Mouse (Mus musculus) forebrain, embryonic 12.5 days (tissue): Measurements from ENCODE around the gene Sh2d3c. TPM values are rescaled to one million over a fixed set of nuclear protein-coding genes. Genes with fewer than 3 reads are reported as not detected.
A peak's percentile ranks its signal among the peaks of the same experiment; 100 is the strongest.

Experiments
- ATAC-seq: fragments of 200-750 bp; cut with Nextera tagmentation; 2 replicates; pipeline ENCODE4 v1.8.0; 2017; ENCODE audit warnings: moderate TSS enrichment; ENCODE audit not compliant: low FRiP score
- H3K27ac ChIP-seq: fragments of 300-500 bp; sonication (generic); 2 replicates; pipeline ENCODE4 v1.5.1; 2016; ENCODE audit warnings: mild to moderate bottlenecking
- H3K27me3 ChIP-seq: fragments of 300-500 bp; sonication (generic); 2 replicates; pipeline ENCODE4 v1.6.1; 2016; ENCODE audit warnings: mild to moderate bottlenecking
- H3K36me3 ChIP-seq: fragments of 300-500 bp; sonication (generic); replicated peaks from 2 replicates; pipeline ENCODE4 v1.6.1; 2016; ENCODE audit warnings: mild to moderate bottlenecking
- H3K4me1 ChIP-seq: fragments of 300-500 bp; sonication (generic); 2 replicates; pipeline ENCODE4 v1.6.1; 2016
- H3K4me2 ChIP-seq: fragments of 300-500 bp; sonication (generic); 2 replicates; pipeline ENCODE4 v1.6.1; 2016; ENCODE audit warnings: mild to moderate bottlenecking, moderate library complexity
- H3K4me3 ChIP-seq: fragments of 300-500 bp; sonication (generic); replicated peaks from 2 replicates; pipeline ENCODE4 v1.5.1; 2016; ENCODE audit warnings: mild to moderate bottlenecking
- H3K9ac ChIP-seq: fragments of 300-500 bp; sonication (generic); 2 replicates; pipeline ENCODE4 v1.6.1; 2016; ENCODE audit warnings: mild to moderate bottlenecking
- H3K9me3 ChIP-seq: fragments of 300-500 bp; sonication (generic); 2 replicates; pipeline ENCODE4 v1.6.1; 2016
- WGBS: fragments of 180-500 bp; shearing (Covaris S2); methylation state at CpG from one replicate; pipeline ENCODE4 v1.1.7; 2016; 5-methylcytosine and 5-hydroxymethylcytosine counted together
- polyA plus RNA-seq: library from polyadenylated mRNA; unstranded; fragments of >200 nt; fragmentation: Nextera tagmentation; extraction: Ambion mirVana; gene quantifications from 2 replicates; pipeline ENCODE4 v1.2.1, GENCODE M21; 2016

The Sh2d3c gene
- polyA plus RNA-seq, 1 experiment from 2014 or later = 30.1 TPM

GRCm38 (mm10) chr2:32714117-32714986, 6.5 kb upstream of the Sh2d3c start:
- Histone ChIP-seq H3K4me2 (0 out of 2 replicates have a peak overlapping the region, but pooled peaks have one; percentile 96), H3K36me3 (peaks cover 14% of the 10 kb centered on the region), H3K4me3 (0 out of 2 replicates have a peak overlapping the region, but pooled peaks have one; percentile 92), H3K27ac (peak overlapping the region; percentile 99), H3K9me3 (no peaks in the 10 kb centered on the region), H3K27me3 (no peaks in the 10 kb centered on the region), H3K4me1 (peaks cover 29% of the 10 kb centered on the region), H3K9ac (peak overlapping the region; percentile 93; the same call in 1 of the 2 replicates)
- WGBS = 69% methylated on average over 11 of the region's 11 CpGs
- ATAC-seq = no peak

GRCm38 (mm10) chr2:32714987-32715425, 5.8 kb upstream of the Sh2d3c start:
- ATAC-seq = no peak
- H3K4me3 ChIP-seq = no peak overlapping the region
- 77% methylated on average over 4 of the region's 4 CpGs for WGBS
- H3K27me3 ChIP-seq = no peaks in the 10 kb centered on the region
- H3K27ac ChIP-seq = no peak overlapping the region
- H3K36me3 ChIP-seq = peaks cover 8% of the 10 kb centered on the region
- peaks cover 30% of the 10 kb centered on the region for H3K4me1 ChIP-seq
- H3K9ac ChIP-seq = no peak overlapping the region
- no peaks in the 10 kb centered on the region for H3K9me3 ChIP-seq
- H3K4me2 ChIP-seq = no peak overlapping the region

GRCm38 (mm10) chr2:32718761-32719160, 2.1 kb upstream of the Sh2d3c start:
- WGBS = 45% methylated on average over 9 of the region's 9 CpGs
- no peak for ATAC-seq
- peaks cover 21% of the 10 kb centered on the region for H3K4me1 ChIP-seq

GRCm38 (mm10) chr2:32720053-32720452, 802 bp upstream of the Sh2d3c start:
- peaks cover 15% of the 10 kb centered on the region for H3K4me1 ChIP-seq
- H3K4me2 ChIP-seq = no peak overlapping the region
- no peak for ATAC-seq
- no peaks in the 10 kb centered on the region for H3K27me3 ChIP-seq
- H3K36me3 ChIP-seq = no peaks in the 10 kb centered on the region
- 89% methylated on average over 3 of the region's 3 CpGs for WGBS
- H3K4me3 ChIP-seq = no peak overlapping the region
- no peak overlapping the region for H3K9ac ChIP-seq
- H3K9me3 ChIP-seq = no peaks in the 10 kb centered on the region
- H3K27ac ChIP-seq = no peak overlapping the region

More at GRCm38 (mm10) chr2:32718761-32719160, 2.1 kb upstream of the Sh2d3c start:
- Histone ChIP-seq H3K27me3 (no peaks in the 10 kb centered on the region), H3K4me3 (no peak overlapping the region), H3K27ac (peak overlapping the region; percentile 53; the same call in 1 of the 2 replicates), H3K9ac (no peak overlapping the region), H3K36me3 (no peaks in the 10 kb centered on the region), H3K9me3 (no peaks in the 10 kb centered on the region), H3K4me2 (no peak overlapping the region)

GRCm38 (mm10) chr2:32722046-32722445, 1.2 kb downstream of the Sh2d3c start:
- no peak for ATAC-seq
- Histone ChIP-seq H3K27me3 (no peaks in the 10 kb centered on the region), H3K9ac (no peak overlapping the region), H3K27ac (no peak overlapping the region), H3K9me3 (no peaks in the 10 kb centered on the region), H3K4me1 (peaks cover 16% of the 10 kb centered on the region), H3K4me3 (no peak overlapping the region), H3K36me3 (no peaks in the 10 kb centered on the region), H3K4me2 (no peak overlapping the region)
- 56% methylated on average over 6 of the region's 6 CpGs for WGBS

- Histone ChIP-seq H3K4me1 (peaks cover 21% of the 10 kb centered on the region), H3K27me3 (no peaks in the 10 kb centered on the region), H3K9ac (no peak overlapping the region), H3K27ac (no peak overlapping the region), H3K4me2 (no peak overlapping the region), H3K4me3 (no peak overlapping the region), H3K36me3 (no peaks in the 10 kb centered on the region), H3K9me3 (no peaks in the 10 kb centered on the region)
- WGBS = 77% methylated on average over 3 of the region's 3 CpGs
- no peak for ATAC-seq
These were observed 1.7 kb downstream of the Sh2d3c start for GRCm38 (mm10) chr2:32722581-32722980.

GRCm38 (mm10) chr2:32724149-32724548, 3.3 kb downstream of the Sh2d3c start:
- no peak for ATAC-seq
- H3K4me3 ChIP-seq = no peak overlapping the region
- H3K9me3 ChIP-seq = no peaks in the 10 kb centered on the region
- whole genome bisulfite sequencing = 75% methylated on average over 4 of the region's 4 CpGs
- H3K27ac ChIP-seq = no peak overlapping the region
- H3K36me3 ChIP-seq = no peaks in the 10 kb centered on the region
- H3K9ac ChIP-seq = no peak overlapping the region
- H3K4me2 ChIP-seq = no peak overlapping the region
- 0 out of 2 replicates have a peak, but pooled peaks cover 5% of the 10 kb centered on the region for H3K27me3 ChIP-seq
- H3K4me1 ChIP-seq = peaks cover 15% of the 10 kb centered on the region

GRCm38 (mm10) chr2:32724832-32725790, 4.3 kb downstream of the Sh2d3c start:
- H3K27ac ChIP-seq = no peak overlapping the region
- H3K36me3 ChIP-seq = no peaks in the 10 kb centered on the region
- H3K9me3 ChIP-seq = no peaks in the 10 kb centered on the region
- no peak overlapping the region for H3K4me2 ChIP-seq
- H3K27me3 ChIP-seq = 0 out of 2 replicates have a peak, but pooled peaks cover 5% of the 10 kb centered on the region
- H3K4me1 ChIP-seq = peaks cover 13% of the 10 kb centered on the region
- H3K9ac ChIP-seq = no peak overlapping the region
- no peak overlapping the region for H3K4me3 ChIP-seq
- no peak for ATAC-seq
- WGBS = 85% methylated on average over 16 of the region's 16 CpGs

GRCm38 (mm10) chr2:32727435-32727834, 6.6 kb downstream of the Sh2d3c start:
- peak; percentile 96 for ATAC-seq
- under 1% methylated on average over 16 of the region's 16 CpGs for WGBS
- peaks cover 10% of the 10 kb centered on the region; the same call in 1 of the 2 replicates for H3K27me3 ChIP-seq
- no peak overlapping the region for H3K27ac ChIP-seq
- no peaks in the 10 kb centered on the region for H3K9me3 ChIP-seq
- peaks cover 8% of the 10 kb centered on the region for H3K4me1 ChIP-seq
- H3K4me2 ChIP-seq = peak overlapping the region; percentile 50
- H3K4me3 ChIP-seq = peak overlapping the region; percentile 24
- no peaks in the 10 kb centered on the region for H3K36me3 ChIP-seq
- H3K9ac ChIP-seq = 0 out of 2 replicates have a peak overlapping the region, but pooled peaks have one; percentile 22

- no peaks in the 10 kb centered on the region for H3K36me3 ChIP-seq
- no peaks in the 10 kb centered on the region for H3K9me3 ChIP-seq
- H3K27me3 ChIP-seq = peaks cover 10% of the 10 kb centered on the region; the same call in 1 of the 2 replicates
- H3K4me2 ChIP-seq = peak overlapping the region; percentile 50; the same call in 1 of the 2 replicates
- H3K9ac ChIP-seq = 0 out of 2 replicates have a peak overlapping the region, but pooled peaks have one; percentile 29
- ATAC-seq = no peak
- H3K4me1 ChIP-seq = peaks cover 8% of the 10 kb centered on the region
- H3K27ac ChIP-seq = peak overlapping the region; percentile 38; the same call in 1 of the 2 replicates
- WGBS = 66% methylated on average over 7 of the region's 7 CpGs
- no peak overlapping the region for H3K4me3 ChIP-seq
These were observed 7.6 kb downstream of the Sh2d3c start for GRCm38 (mm10) chr2:32728463-32728862.

GRCm38 (mm10) chr2:32729547-32729946, 8.7 kb downstream of the Sh2d3c start:
- Histone ChIP-seq H3K36me3 (no peaks in the 10 kb centered on the region), H3K9me3 (no peaks in the 10 kb centered on the region), H3K4me2 (no peak overlapping the region), H3K4me3 (no peak overlapping the region), H3K9ac (no peak overlapping the region), H3K27ac (no peak overlapping the region), H3K27me3 (peaks cover 10% of the 10 kb centered on the region; the same call in 1 of the 2 replicates), H3K4me1 (peaks cover 11% of the 10 kb centered on the region)
- no peak for ATAC-seq
- 78% methylated on average over 4 of the region's 4 CpGs for WGBS
